Mouse (Mus musculus) myocyte (in vitro differentiated cells): ENCODE data around the gene Ncam1. TPM values are rescaled to one million over a fixed set of nuclear protein-coding genes. Genes with fewer than 3 reads are reported as not detected.
A peak's percentile ranks its signal among the peaks of the same experiment; 100 is the strongest.

ENCODE experiments used
- H3K27me3 ChIP-seq: one replicate; pipeline ENCODE4 v1.6.1; 2011; ENCODE audit not compliant: control insufficient read depth, insufficient read depth, insufficient read length
- H3K36me3 ChIP-seq: one replicate; pipeline ENCODE4 v1.6.1; 2011; ENCODE audit not compliant: control insufficient read depth, insufficient read depth
- H3K4me2 ChIP-seq: one replicate; pipeline ENCODE4 v1.6.1; 2011; ENCODE audit warnings: low read depth, control low read depth
- H3K4me3 ChIP-seq: one replicate; pipeline ENCODE4 v1.5.1; 2011; ENCODE audit warnings: mild to moderate bottlenecking, control low read depth, moderate library complexity
- H3K79me2 ChIP-seq: one replicate; pipeline ENCODE4 v1.6.1; 2011; ENCODE audit not compliant: control insufficient read depth, insufficient read depth
- H3ac ChIP-seq: one replicate; pipeline ENCODE4 v1.6.1; 2011; ENCODE audit not compliant: control insufficient read depth, insufficient read length
- CEBPB ChIP-seq: IDR thresholded peaks from 2 replicates; pipeline ENCODE4 v1.6.1; 2011; ENCODE audit warnings: mild to moderate bottlenecking, moderate library complexity; ENCODE audit not compliant: poor library complexity, insufficient read depth, severe bottlenecking
- E2F4 ChIP-seq: IDR thresholded peaks from one replicate; pipeline ENCODE4 v1.6.1; 2011; ENCODE audit warnings: mild to moderate bottlenecking, control low read depth, moderate library complexity; ENCODE audit not compliant: insufficient read depth
- MAX ChIP-seq: IDR thresholded peaks from one replicate; pipeline ENCODE4 v1.6.1; 2011; ENCODE audit warnings: low read depth, mild to moderate bottlenecking, control low read depth
- MYOD1 ChIP-seq, 3 experiments: IDR thresholded peaks; one replicate each; pipeline ENCODE4 v1.6.1; 2011; ENCODE audit warnings: control low read depth in 2 of 3, low read depth in 2 of 3, mild to moderate bottlenecking in 2 of 3, moderate library complexity in 1 of 3; ENCODE audit not compliant: insufficient read length in 2 of 3, control insufficient read depth in 1 of 3
- MYOG ChIP-seq, 3 experiments: IDR thresholded peaks; one replicate each; pipeline ENCODE4 v1.6.1; 2011; ENCODE audit warnings: control low read depth in 2 of 3, low read depth in 2 of 3, mild to moderate bottlenecking in 2 of 3; ENCODE audit not compliant: insufficient read length in 2 of 3, control insufficient read depth in 1 of 3, insufficient read depth in 1 of 3
- POLR2A ChIP-seq: IDR thresholded peaks from one replicate; pipeline ENCODE4 v1.6.1; 2011; ENCODE audit warnings: low read depth, mild to moderate bottlenecking, control low read depth, moderate library complexity; ENCODE audit not compliant: insufficient read length
- POLR2AphosphoS2 ChIP-seq: IDR thresholded peaks from one replicate; pipeline ENCODE4 v1.6.1; 2011; ENCODE audit warnings: low read depth, control low read depth; ENCODE audit not compliant: insufficient read length
- REST ChIP-seq: IDR thresholded peaks from one replicate; pipeline ENCODE4 v1.6.1; 2011; ENCODE audit warnings: mild to moderate bottlenecking, control low read depth, moderate library complexity; ENCODE audit not compliant: insufficient read depth, insufficient read length
- SRF ChIP-seq: IDR thresholded peaks from one replicate; pipeline ENCODE4 v1.6.1; 2011; ENCODE audit warnings: low read depth; ENCODE audit not compliant: control insufficient read depth, insufficient read length
- TCF12 ChIP-seq: IDR thresholded peaks from one replicate; pipeline ENCODE4 v1.6.1; 2011; ENCODE audit warnings: mild to moderate bottlenecking, control low read depth; ENCODE audit not compliant: poor library complexity, insufficient read depth, severe bottlenecking
- TCF3 ChIP-seq: IDR thresholded peaks from one replicate; pipeline ENCODE4 v1.6.1; 2011; ENCODE audit warnings: low read depth, control low read depth; ENCODE audit not compliant: insufficient read length
- USF1 ChIP-seq: IDR thresholded peaks from one replicate; pipeline ENCODE4 v1.6.1; 2011; ENCODE audit warnings: low read depth, mild to moderate bottlenecking, control low read depth, moderate library complexity
- polyA plus RNA-seq: library from polyadenylated mRNA; unstranded; fragments of >200 nt; fragmentation: generic; extraction: Trizol; gene quantifications from one replicate; pipeline ENCODE4 v1.2.1, GENCODE M21; 2012; ENCODE audit warnings: missing spikeins

Ncam1 gene
- polyA plus RNA-seq, 1 experiment: 327 TPM

DNA sequence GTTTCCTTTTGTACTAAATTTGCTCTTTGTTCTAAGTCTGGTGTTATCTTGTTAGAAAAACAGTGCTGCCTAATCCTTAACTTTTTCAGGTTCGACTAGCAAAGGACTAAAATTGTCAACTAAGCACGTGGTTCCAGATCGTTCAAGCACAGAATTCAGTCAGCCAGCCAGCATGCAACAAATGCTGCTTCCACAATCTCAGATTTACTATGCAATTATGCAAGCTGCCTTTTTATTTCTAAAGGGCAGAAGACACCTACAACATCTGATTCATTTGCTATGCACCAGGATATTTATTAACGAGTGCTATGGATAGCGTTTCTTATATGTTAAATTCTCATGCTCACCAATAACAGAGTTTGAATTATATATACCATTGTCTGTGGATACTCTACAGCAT lies 2.8 kb downstream of the Ncam1 start:
- no peak overlapping the region for H3ac ChIP-seq
- H3K79me2 ChIP-seq: peaks cover 57% of the 10 kb centered on the region
- H3K4me2 ChIP-seq: peak overlapping the region; percentile 80
- H3K36me3 ChIP-seq: no peaks in the 10 kb centered on the region
- no peaks in the 10 kb centered on the region for H3K27me3 ChIP-seq
- TF ChIP-seq SRF (no peak), POLR2AphosphoS2 (no peak), TCF12 (no peak), E2F4 (no peak), REST (no peak), TCF3 (no peak), CEBPB (no peak), MYOD1 (IDR thresholded peaks at IDR 0.05; ENCODE audit: control insufficient read depth in 1 of 3, insufficient read length in 2 of 3, low read depth in 2 of 3) (no peak), MAX (no peak), USF1 (no peak), MYOG (IDR thresholded peaks at IDR 0.05; ENCODE audit: control insufficient read depth in 1 of 3, insufficient read depth in 1 of 3, insufficient read length in 2 of 3, low read depth in 2 of 3) (no peak), POLR2A (no peak)
- peak overlapping the region; percentile 96 for H3K4me3 ChIP-seq

DNA sequence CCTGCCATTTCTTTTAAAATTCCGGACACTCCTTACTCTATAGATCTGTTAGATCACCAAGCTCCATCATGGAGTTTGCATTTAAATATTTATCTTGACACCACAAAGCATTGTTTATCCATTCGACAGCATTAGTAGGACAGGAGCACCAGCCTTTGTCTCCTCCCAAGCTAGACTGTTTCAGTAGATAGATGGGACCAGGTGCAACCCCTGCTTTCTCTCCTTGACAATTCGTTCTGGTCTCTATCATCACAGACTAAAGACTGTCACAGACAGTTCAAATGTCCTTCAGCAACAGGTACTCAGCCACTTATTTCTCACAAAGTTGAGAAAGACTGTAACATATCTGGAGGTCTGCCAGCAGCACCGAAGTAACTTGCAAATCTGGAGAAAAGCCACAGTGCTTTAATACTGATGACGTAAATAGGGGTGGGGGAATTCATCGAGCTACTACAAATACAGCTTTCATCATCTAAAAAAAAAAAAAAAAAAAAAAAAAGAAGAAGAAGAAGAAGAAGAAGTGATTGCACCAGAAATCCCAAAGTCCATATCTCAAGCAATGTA lies 4.7 kb downstream of the Ncam1 start:
- Histone ChIP-seq H3K27me3 (no peaks in the 10 kb centered on the region), H3K36me3 (no peaks in the 10 kb centered on the region), H3K79me2 (peaks cover 76% of the 10 kb centered on the region), H3ac (no peak overlapping the region), H3K4me2 (peak overlapping the region; percentile 62), H3K4me3 (no peak overlapping the region)
- TF ChIP-seq SRF (no peak), MYOD1 (IDR thresholded peaks at IDR 0.05; ENCODE audit: control insufficient read depth in 1 of 3, insufficient read length in 2 of 3, low read depth in 2 of 3) (peak in 2 of 3 experiments; percentile 50 to 58)

DNA sequence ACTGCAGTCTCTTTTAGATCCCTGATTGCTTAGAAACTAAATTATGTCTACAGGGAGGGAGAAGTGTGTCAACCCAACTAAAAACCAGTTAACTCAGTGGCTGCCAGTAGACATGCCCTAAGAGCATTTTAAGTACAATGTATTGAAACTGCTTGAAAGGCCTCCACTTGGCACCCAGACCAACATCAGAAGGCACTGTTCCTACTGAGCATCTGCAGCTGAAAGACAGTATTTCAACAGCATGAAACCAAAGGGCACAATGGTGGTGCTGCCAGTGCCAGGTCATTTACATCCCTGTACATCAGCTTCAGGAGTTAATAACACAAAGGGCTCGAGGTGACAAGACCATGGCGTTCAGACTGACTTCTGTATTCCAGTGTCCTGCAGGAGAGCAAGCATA lies 5.5 kb downstream of the Ncam1 start:
- Histone ChIP-seq H3K4me3 (no peak overlapping the region), H3K27me3 (no peaks in the 10 kb centered on the region), H3K79me2 (peaks cover 84% of the 10 kb centered on the region), H3K36me3 (no peaks in the 10 kb centered on the region), H3ac (no peak overlapping the region), H3K4me2 (peak overlapping the region; percentile 62)
- TF ChIP-seq TCF12: no peak
- TF ChIP-seq POLR2A: peak; percentile 25

DNA sequence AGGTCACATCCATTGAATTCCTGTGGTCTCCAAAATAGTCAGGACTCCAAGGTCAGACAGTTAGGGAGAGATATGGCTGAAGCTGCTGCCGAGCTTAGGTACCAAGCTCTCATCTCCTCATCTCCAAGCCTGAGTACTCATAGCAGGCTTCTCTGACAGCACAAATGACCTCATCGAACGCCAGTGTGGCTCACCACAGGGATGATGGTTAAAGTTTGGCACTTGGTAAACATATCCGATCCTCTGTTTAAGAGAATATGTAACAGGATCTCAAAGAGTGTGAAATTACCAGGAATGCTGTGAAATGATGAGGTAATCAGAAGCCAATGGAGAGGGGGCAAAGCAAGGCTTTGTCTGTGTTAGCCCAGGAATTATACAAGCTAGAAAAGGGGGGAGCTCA lies 6.1 kb downstream of the Ncam1 start:
- H3K4me3 ChIP-seq: no peak overlapping the region
- peaks cover 90% of the 10 kb centered on the region for H3K79me2 ChIP-seq
- no peaks in the 10 kb centered on the region for H3K27me3 ChIP-seq
- TF ChIP-seq TCF12 (no peak), CEBPB (peak; percentile 15; the same call in 1 of the 2 replicates)
- no peak overlapping the region for H3ac ChIP-seq
- H3K4me2 ChIP-seq: peak overlapping the region; percentile 62
- no peaks in the 10 kb centered on the region for H3K36me3 ChIP-seq

DNA sequence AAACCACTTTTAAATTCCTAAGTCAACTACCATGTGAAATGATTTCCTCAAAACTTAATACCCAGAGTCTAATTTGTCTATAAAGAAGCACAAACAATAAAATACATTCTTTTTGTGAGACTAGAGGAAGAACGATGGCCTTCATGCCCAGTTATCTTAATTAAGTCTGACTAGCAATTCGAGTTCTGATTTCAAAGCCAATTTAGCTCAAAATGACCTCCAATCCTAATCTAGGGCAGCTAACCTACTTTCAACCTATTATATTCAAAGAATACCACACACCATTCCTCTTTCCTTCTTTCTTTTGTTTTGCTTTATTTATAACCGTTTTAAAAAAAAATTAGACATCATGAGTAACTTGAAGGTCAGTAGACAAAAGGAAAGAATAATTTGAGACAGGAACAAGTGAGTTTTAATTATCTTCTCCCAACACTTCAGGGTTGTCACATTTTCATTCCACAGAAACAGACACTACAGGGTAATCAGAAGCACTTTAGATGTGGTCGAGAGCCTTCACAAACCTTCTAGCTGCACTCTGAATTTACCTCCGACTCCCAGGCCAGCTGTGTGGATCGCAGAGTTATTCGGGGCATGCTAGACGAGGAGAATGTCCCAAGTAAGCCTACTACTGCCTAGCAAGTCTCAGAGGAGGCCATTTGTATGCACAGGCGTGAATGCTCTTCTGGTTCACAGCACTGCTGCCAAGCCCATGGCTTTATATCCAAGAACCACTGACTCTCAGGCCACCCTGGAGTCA lies 17.5 kb downstream of the Ncam1 start:
- Histone ChIP-seq H3K27me3 (no peaks in the 10 kb centered on the region), H3K4me3 (no peak overlapping the region), H3ac (no peak overlapping the region), H3K79me2 (peaks cover 100% of the 10 kb centered on the region), H3K36me3 (peaks cover 15% of the 10 kb centered on the region), H3K4me2 (no peak overlapping the region)
- peak; percentile 27 for TF ChIP-seq POLR2AphosphoS2
- no peak for TF ChIP-seq MAX

DNA sequence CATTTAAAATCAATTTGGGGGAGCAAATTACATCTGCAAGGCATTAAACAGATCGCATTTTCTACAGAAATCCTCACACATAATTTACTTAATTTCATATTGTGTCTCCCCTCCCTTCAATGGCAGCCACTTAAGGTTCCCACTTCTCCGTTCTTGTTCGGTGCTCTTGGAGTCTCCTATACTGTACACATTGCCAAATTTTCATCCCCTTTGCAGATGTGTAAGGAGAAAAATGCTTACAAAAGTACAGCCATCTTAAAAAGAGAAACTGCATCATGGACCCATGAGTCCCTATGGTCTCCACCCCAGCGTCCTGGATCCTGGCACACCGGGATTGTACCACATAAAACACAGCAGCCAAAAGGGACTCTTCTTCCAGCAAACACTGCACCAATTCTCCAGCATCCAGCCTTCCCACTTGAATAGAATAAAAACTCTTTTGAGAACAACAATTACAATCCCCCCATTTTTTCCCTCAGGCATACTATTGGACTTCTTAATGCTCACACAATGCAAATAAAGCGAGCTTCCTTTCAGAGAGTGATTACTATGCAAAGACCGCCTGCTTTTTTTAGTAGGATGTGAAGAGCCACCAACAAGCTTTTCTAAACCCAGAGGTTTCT lies 21.6 kb downstream of the Ncam1 start:
- Histone ChIP-seq H3K4me3 (no peak overlapping the region), H3K79me2 (peaks cover 100% of the 10 kb centered on the region), H3K4me2 (no peak overlapping the region), H3ac (no peak overlapping the region), H3K27me3 (no peaks in the 10 kb centered on the region), H3K36me3 (peaks cover 11% of the 10 kb centered on the region)
- TF ChIP-seq MYOD1 (IDR thresholded peaks at IDR 0.05; ENCODE audit: control insufficient read depth in 1 of 3, insufficient read length in 2 of 3, low read depth in 2 of 3) (no peak), SRF (no peak), MYOG (IDR thresholded peaks at IDR 0.05; ENCODE audit: control insufficient read depth in 1 of 3, insufficient read depth in 1 of 3, insufficient read length in 2 of 3, low read depth in 2 of 3) (no peak), MAX (no peak), E2F4 (no peak), CEBPB (no peak), POLR2AphosphoS2 (no peak), TCF3 (no peak), TCF12 (no peak), REST (no peak), POLR2A (no peak)
